Mouse (Mus musculus): ENCODE data around the gene Mief1. TPM values are rescaled to one million over a fixed set of nuclear protein-coding genes. Genes with fewer than 3 reads are reported as not detected.

Mief1 gene
- polyA plus RNA-seq, 1 experiment from 2014 or later: 42.7 TPM

GRCm38 (mm10) chr15:80249672-80250071, 15.9 kb downstream of the Mief1 start:
- Histone ChIP-seq H3K36me3 (ENCODE audit: control insufficient read depth, insufficient read depth) (peaks cover 24% of the 10 kb centered on the region), H3K4me2 (ENCODE audit: low read length) (no peak overlapping the region), H3K4me1 (replicated peaks; ENCODE audit: control insufficient read depth, insufficient read depth, low read length) (peaks cover 8% of the 10 kb centered on the region), H3K9ac (replicated peaks; ENCODE audit: low read depth, low read length) (no peak overlapping the region), H3K9me3 (ENCODE audit: control insufficient read depth, low read length) (no peaks in the 10 kb centered on the region), H3K27me3 (replicated peaks; ENCODE audit: control insufficient read depth, insufficient read depth, low read length) (no peaks in the 10 kb centered on the region), H3K4me3 (replicated peaks; ENCODE audit: low read length) (no peak overlapping the region), H3K27ac (ENCODE audit: low read length) (no peak overlapping the region)
- 95% methylated on average over 10 of the region's 10 CpGs for WGBS
- no peak for ATAC-seq

- no peaks in the 10 kb centered on the region for H3K9me3 ChIP-seq (ENCODE audit: control insufficient read depth, low read length)
- H3K27ac ChIP-seq (ENCODE audit: low read length): no peak overlapping the region
- H3K27me3 ChIP-seq (replicated peaks; ENCODE audit: control insufficient read depth, insufficient read depth, low read length): no peaks in the 10 kb centered on the region
- 92% methylated on average over 6 of the region's 6 CpGs for WGBS
- no peak overlapping the region for H3K4me2 ChIP-seq (ENCODE audit: low read length)
- ATAC-seq: no peak
- peaks cover 8% of the 10 kb centered on the region for H3K4me1 ChIP-seq (replicated peaks; ENCODE audit: control insufficient read depth, insufficient read depth, low read length)
- peaks cover 24% of the 10 kb centered on the region for H3K36me3 ChIP-seq (ENCODE audit: control insufficient read depth, insufficient read depth)
- H3K4me3 ChIP-seq (replicated peaks; ENCODE audit: low read length): no peak overlapping the region
- H3K9ac ChIP-seq (replicated peaks; ENCODE audit: low read depth, low read length): no peak overlapping the region
Observed at GRCm38 (mm10) chr15:80250586-80250985, 16.8 kb downstream of the Mief1 start.

- ATAC-seq: no peak
- Histone ChIP-seq H3K36me3 (ENCODE audit: control insufficient read depth, insufficient read depth) (peaks cover 22% of the 10 kb centered on the region), H3K4me3 (replicated peaks; ENCODE audit: low read length) (no peak overlapping the region), H3K4me2 (ENCODE audit: low read length) (no peak overlapping the region), H3K27ac (ENCODE audit: low read length) (no peak overlapping the region; the same call in 1 of the 2 replicates), H3K4me1 (replicated peaks; ENCODE audit: control insufficient read depth, insufficient read depth, low read length) (peaks cover 31% of the 10 kb centered on the region), H3K9me3 (ENCODE audit: control insufficient read depth, low read length) (no peaks in the 10 kb centered on the region), H3K27me3 (replicated peaks; ENCODE audit: control insufficient read depth, insufficient read depth, low read length) (no peaks in the 10 kb centered on the region), H3K9ac (replicated peaks; ENCODE audit: low read depth, low read length) (no peak overlapping the region)
- 29% methylated on average over 2 of the region's 2 CpGs for WGBS
Observed at GRCm38 (mm10) chr15:80253530-80253929, 19.7 kb downstream of the Mief1 start.

- ATAC-seq: no peak
- Histone ChIP-seq H3K4me1 (replicated peaks; ENCODE audit: control insufficient read depth, insufficient read depth, low read length) (peaks cover 31% of the 10 kb centered on the region), H3K9me3 (ENCODE audit: control insufficient read depth, low read length) (no peaks in the 10 kb centered on the region), H3K27me3 (replicated peaks; ENCODE audit: control insufficient read depth, insufficient read depth, low read length) (no peaks in the 10 kb centered on the region), H3K4me3 (replicated peaks; ENCODE audit: low read length) (peak overlapping the region; percentile 100), H3K27ac (ENCODE audit: low read length) (peak overlapping the region; percentile 99), H3K4me2 (ENCODE audit: low read length) (peak overlapping the region; percentile 81), H3K36me3 (ENCODE audit: control insufficient read depth, insufficient read depth) (peaks cover 17% of the 10 kb centered on the region), H3K9ac (replicated peaks; ENCODE audit: low read depth, low read length) (peak overlapping the region; percentile 72)
- WGBS: 51% methylated on average over 6 of the region's 6 CpGs
Observed at GRCm38 (mm10) chr15:80254207-80254606, 20.4 kb downstream of the Mief1 start.

GRCm38 (mm10) chr15:80254847-80255645, 21.2 kb downstream of the Mief1 start, which contains the start of gene Atf4:
Atf4 (plus strand) TSS chr15:80255184.
- WGBS: under 1% methylated on average over 62 of the region's 62 CpGs

GRCm38 (mm10) chr15:80255646-80256121, 21.9 kb downstream of the Mief1 start:
- H3K27me3 ChIP-seq (replicated peaks; ENCODE audit: control insufficient read depth, insufficient read depth, low read length): no peaks in the 10 kb centered on the region
- H3K27ac ChIP-seq (ENCODE audit: low read length): peak overlapping the region; percentile 99
- peak overlapping the region; percentile 81 for H3K4me2 ChIP-seq (ENCODE audit: low read length)
- H3K4me1 ChIP-seq (replicated peaks; ENCODE audit: control insufficient read depth, insufficient read depth, low read length): peaks cover 31% of the 10 kb centered on the region
- no peaks in the 10 kb centered on the region for H3K9me3 ChIP-seq (ENCODE audit: control insufficient read depth, low read length)
- peaks cover 14% of the 10 kb centered on the region for H3K36me3 ChIP-seq (ENCODE audit: control insufficient read depth, insufficient read depth)
- peak overlapping the region; percentile 100 for H3K4me3 ChIP-seq (replicated peaks; ENCODE audit: low read length)
- peak; percentile 15; the same call in 1 of the 2 replicates for ATAC-seq
- H3K9ac ChIP-seq (replicated peaks; ENCODE audit: low read depth, low read length): peak overlapping the region; percentile 100
- WGBS: under 1% methylated on average over 51 of the region's 51 CpGs

More at GRCm38 (mm10) chr15:80254847-80255645, 21.2 kb downstream of the Mief1 start, which contains the start of gene Atf4:
- Histone ChIP-seq H3K9me3 (ENCODE audit: control insufficient read depth, low read length) (no peaks in the 10 kb centered on the region), H3K4me2 (ENCODE audit: low read length) (peak within 1 kb of the TSS; percentile 81), H3K4me3 (replicated peaks; ENCODE audit: low read length) (peak within 1 kb of the TSS; percentile 100), H3K36me3 (ENCODE audit: control insufficient read depth, insufficient read depth) (peaks cover 14% of the 10 kb centered on the region), H3K27ac (ENCODE audit: low read length) (peak within 1 kb of the TSS; percentile 99), H3K27me3 (replicated peaks; ENCODE audit: control insufficient read depth, insufficient read depth, low read length) (no peaks in the 10 kb centered on the region), H3K9ac (replicated peaks; ENCODE audit: low read depth, low read length) (peak within 1 kb of the TSS; percentile 100), H3K4me1 (replicated peaks; ENCODE audit: control insufficient read depth, insufficient read depth, low read length) (peaks cover 31% of the 10 kb centered on the region)
- ATAC-seq: peak; percentile 97

- 10% methylated on average over 16 of the region's 16 CpGs for WGBS
- H3K4me1 ChIP-seq (replicated peaks; ENCODE audit: control insufficient read depth, insufficient read depth, low read length): peaks cover 34% of the 10 kb centered on the region
- peaks cover 14% of the 10 kb centered on the region for H3K36me3 ChIP-seq (ENCODE audit: control insufficient read depth, insufficient read depth)
- H3K9ac ChIP-seq (replicated peaks; ENCODE audit: low read depth, low read length): peak overlapping the region; percentile 100
- H3K4me3 ChIP-seq (replicated peaks; ENCODE audit: low read length): peak overlapping the region; percentile 100
- H3K9me3 ChIP-seq (ENCODE audit: control insufficient read depth, low read length): no peaks in the 10 kb centered on the region
- no peak for ATAC-seq
- no peaks in the 10 kb centered on the region for H3K27me3 ChIP-seq (replicated peaks; ENCODE audit: control insufficient read depth, insufficient read depth, low read length)
- H3K27ac ChIP-seq (ENCODE audit: low read length): peak overlapping the region; percentile 99
- peak overlapping the region; percentile 78 for H3K4me2 ChIP-seq (ENCODE audit: low read length)
Observed at GRCm38 (mm10) chr15:80256242-80256641, 22.4 kb downstream of the Mief1 start.

- H3K27ac ChIP-seq (ENCODE audit: low read length): peak overlapping the region; percentile 99; the same call in 1 of the 2 replicates
- no peaks in the 10 kb centered on the region for H3K27me3 ChIP-seq (replicated peaks; ENCODE audit: control insufficient read depth, insufficient read depth, low read length)
- H3K4me1 ChIP-seq (replicated peaks; ENCODE audit: control insufficient read depth, insufficient read depth, low read length): peaks cover 34% of the 10 kb centered on the region
- H3K36me3 ChIP-seq (ENCODE audit: control insufficient read depth, insufficient read depth): peaks cover 14% of the 10 kb centered on the region
- 60% methylated on average over 12 of the region's 12 CpGs for WGBS
- H3K9ac ChIP-seq (replicated peaks; ENCODE audit: low read depth, low read length): peak overlapping the region; percentile 100
- H3K9me3 ChIP-seq (ENCODE audit: control insufficient read depth, low read length): no peaks in the 10 kb centered on the region
- peak overlapping the region; percentile 78 for H3K4me2 ChIP-seq (ENCODE audit: low read length)
- no peak for ATAC-seq
- H3K4me3 ChIP-seq (replicated peaks; ENCODE audit: low read length): peak overlapping the region; percentile 100
Observed at GRCm38 (mm10) chr15:80256656-80257601, 23.1 kb downstream of the Mief1 start.
